Mouse (Mus musculus): ENCODE data around the gene Stx2.

The Stx2 gene

GRCm38 (mm10) chr5:129008412-129008826 lies at the start of gene Stx2:
Stx2 (minus strand) TSS chr5:129008574.
- peak; percentile 90 for DNase-seq (ENCODE audit: low read depth, low spot score)

GRCm38 (mm10) chr5:129054675-129055284 lies 46.4 kb upstream of the Stx2 start:
- DNase-seq (ENCODE audit: low read depth, low spot score) = no peak

GRCm38 (mm10) chr5:129052636-129053355 lies 44.4 kb upstream of the Stx2 start:
- DNase-seq (ENCODE audit: low read depth, low spot score) = no peak

- no peak for DNase-seq (ENCODE audit: low read depth, low spot score)
Measured at GRCm38 (mm10) chr5:129051910-129052309, 43.5 kb upstream of the Stx2 start.

GRCm38 (mm10) chr5:129049372-129049771 lies 41.0 kb upstream of the Stx2 start:
- no peak for DNase-seq (ENCODE audit: low read depth, low spot score)

- DNase-seq (ENCODE audit: low read depth, low spot score) = no peak
Measured at GRCm38 (mm10) chr5:129045641-129046580, 37.5 kb upstream of the Stx2 start.

- no peak for DNase-seq (ENCODE audit: low read depth, low spot score)
Measured at GRCm38 (mm10) chr5:129037739-129038138, 29.4 kb upstream of the Stx2 start.

- no peak for DNase-seq (ENCODE audit: low read depth, low spot score)
Measured at GRCm38 (mm10) chr5:129036678-129037077, 28.3 kb upstream of the Stx2 start.

GRCm38 (mm10) chr5:129029131-129029723 lies 20.9 kb upstream of the Stx2 start:
- DNase-seq (ENCODE audit: low read depth, low spot score) = peak; percentile 34

GRCm38 (mm10) chr5:129026637-129027036 lies 18.3 kb upstream of the Stx2 start:
- peak; percentile 25 for DNase-seq (ENCODE audit: low read depth, low spot score)

- peak; percentile 23 for DNase-seq (ENCODE audit: low read depth, low spot score)
Measured at GRCm38 (mm10) chr5:129026171-129026570, 17.8 kb upstream of the Stx2 start.

GRCm38 (mm10) chr5:129025725-129026124 lies 17.4 kb upstream of the Stx2 start:
- peak; percentile 28 for DNase-seq (ENCODE audit: low read depth, low spot score)

- DNase-seq (ENCODE audit: low read depth, low spot score) = peak; percentile 56
Measured at GRCm38 (mm10) chr5:129025048-129025447, 16.7 kb upstream of the Stx2 start.

GRCm38 (mm10) chr5:129020731-129021130 lies 12.4 kb upstream of the Stx2 start:
- DNase-seq (ENCODE audit: low read depth, low spot score) = peak; percentile 57

GRCm38 (mm10) chr5:129020300-129020668 lies 11.9 kb upstream of the Stx2 start:
- no peak for DNase-seq (ENCODE audit: low read depth, low spot score)

- DNase-seq (ENCODE audit: low read depth, low spot score) = peak; percentile 96
Measured at GRCm38 (mm10) chr5:129019497-129020299, 11.3 kb upstream of the Stx2 start, which contains the start of gene Ran. Ran (plus strand) TSS chr5:129020069.

GRCm38 (mm10) chr5:129018782-129019489 lies 10.6 kb upstream of the Stx2 start:
- no peak for DNase-seq (ENCODE audit: low read depth, low spot score)

- DNase-seq (ENCODE audit: low read depth, low spot score) = peak; percentile 36
Measured at GRCm38 (mm10) chr5:129016370-129016769, 8.0 kb upstream of the Stx2 start.

- DNase-seq (ENCODE audit: low read depth, low spot score) = no peak
Measured at GRCm38 (mm10) chr5:129015540-129015939, 7.2 kb upstream of the Stx2 start.

GRCm38 (mm10) chr5:129015020-129015419 lies 6.6 kb upstream of the Stx2 start:
- no peak for DNase-seq (ENCODE audit: low read depth, low spot score)
